ENCODE assay signal across 9 mouse cellular contexts in the genomic region with DNA sequence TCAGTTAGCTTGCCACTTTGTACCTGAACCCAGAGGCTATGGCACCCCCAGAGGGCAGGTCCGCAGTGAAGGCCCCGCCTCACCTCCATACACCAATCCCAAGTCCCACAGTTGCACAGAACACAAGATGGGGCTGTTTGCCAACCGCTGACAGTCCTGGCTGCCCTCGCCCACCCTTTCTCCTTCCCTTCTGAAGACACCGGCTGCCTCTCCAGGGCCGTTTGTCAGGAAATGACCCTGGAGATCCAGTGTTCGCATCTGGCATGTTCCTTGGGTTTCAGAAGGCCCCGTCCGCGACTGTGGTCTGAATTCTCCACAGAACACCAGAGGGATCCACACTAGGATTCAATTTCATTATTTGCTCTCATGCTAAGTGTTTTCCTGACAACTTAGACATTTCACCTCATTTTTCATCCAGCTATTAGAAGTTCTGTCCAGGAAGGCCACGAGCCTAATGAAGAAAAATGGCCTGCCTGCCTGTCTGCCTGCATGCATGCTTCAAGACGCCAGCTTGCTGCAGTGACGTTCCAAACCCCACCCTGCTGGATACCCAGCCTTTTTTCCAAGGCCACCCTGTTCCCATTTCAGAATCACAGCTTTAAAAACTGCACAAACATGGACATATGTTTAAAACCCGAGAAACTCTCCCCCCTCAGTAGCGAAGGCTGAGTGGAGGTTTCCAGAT. TPM values are rescaled to one million over a fixed set of nuclear protein-coding genes. Genes with fewer than 3 reads are reported as not detected.
DNase-seq lines count a peak whose midpoint lies in the region; ATAC-seq and TF ChIP-seq lines count a peak whose summit lies in the region.
"Had no signal": no experiment of that assay in that cellular context is flagged by ENCODE, and none has a peak within 500 bp of the region (broad histone marks: within the 10 kb centered on the region; RNA-seq: fewer than 3 reads in every experiment).

No protein-coding gene starts in this region.

- no peaks in the 10 kb centered on the region for H3K27me3 ChIP-seq in heart, embryonic 16.5 days (ENCODE audit: control insufficient read depth, insufficient read depth, low read length)
- H3K27me3 ChIP-seq in testis, adult 2 months (ENCODE audit: control insufficient read depth, insufficient read depth, low read length): no peaks in the 10 kb centered on the region
- H3K27me3 ChIP-seq in limb, embryonic 10.5 days (ENCODE audit: low read depth, poor library complexity, severe bottlenecking): no peaks in the 10 kb centered on the region
- H3K27me3 ChIP-seq in thymus, adult 2 months (ENCODE audit: control insufficient read depth, insufficient read depth, low read length): no peaks in the 10 kb centered on the region

- H3K4me1 ChIP-seq in heart, embryonic 16.5 days (ENCODE audit: control insufficient read depth, insufficient read depth, low read length): peaks cover 33% of the 10 kb centered on the region
- H3K4me1 ChIP-seq in testis, adult 2 months (ENCODE audit: control insufficient read depth, insufficient read depth, low read length): no peaks in the 10 kb centered on the region
- peaks cover 36% of the 10 kb centered on the region for H3K4me1 ChIP-seq in limb, embryonic 10.5 days
- H3K4me1 ChIP-seq in thymus, adult 2 months (replicated peaks; ENCODE audit: control insufficient read depth, insufficient read depth, low read length): no peaks in the 10 kb centered on the region

- H3K27ac ChIP-seq in heart, embryonic 16.5 days (ENCODE audit: low read length): 0 out of 2 replicates have a peak overlapping the region, but pooled peaks have one; percentile 9
- peak overlapping the region; percentile 76; the same call in 1 of the 2 replicates for H3K27ac ChIP-seq in testis, adult 2 months (ENCODE audit: control insufficient read depth, insufficient read depth, low read depth, low read length)
- H3K27ac ChIP-seq in limb, embryonic 10.5 days: peak overlapping the region; percentile 47; the same call in 1 of the 2 replicates
- H3K27ac ChIP-seq in thymus, adult 2 months (ENCODE audit: control insufficient read depth, insufficient read depth, low read length): no peak overlapping the region

- H3K4me2 ChIP-seq in heart, embryonic 16.5 days (ENCODE audit: low read depth, low read length): no peak overlapping the region

- H3K36me3 ChIP-seq in heart, embryonic 16.5 days (ENCODE audit: control insufficient read depth, insufficient read depth): peaks cover 6% of the 10 kb centered on the region
- H3K36me3 ChIP-seq in testis, adult 2 months (ENCODE audit: control insufficient read depth, insufficient read depth, low read length): no peaks in the 10 kb centered on the region; the same call in none of the 2 replicates
- H3K36me3 ChIP-seq in limb, embryonic 10.5 days: peaks cover 10% of the 10 kb centered on the region; the same call in 1 of the 2 replicates
- H3K36me3 ChIP-seq in thymus, adult 2 months (ENCODE audit: control insufficient read depth, insufficient read depth, low read length): no peaks in the 10 kb centered on the region

- DNase-seq in heart, adult 9 months (ENCODE audit: low spot score in 2 of 2): no peak
- DNase-seq in testis, postnatal 10 days (ENCODE audit: low spot score): no peak
- DNase-seq in limb, embryonic 10.5 days (ENCODE audit: low spot score): peak; percentile 63
- no peak for DNase-seq in right cerebral cortex, postnatal 14 days
- no peak for DNase-seq in left cerebral cortex, adult 8-10 months (ENCODE audit: low spot score in 2 of 2)
- no peak for DNase-seq in thymus, adult 2 months
- DNase-seq: retina, postnatal 1 day had no signal

- no peak for TF ChIP-seq POLR2A in testis, adult 2 months (IDR thresholded peaks at IDR 0.05; ENCODE audit: control insufficient read depth, low read depth, low read length)
- TF ChIP-seq POLR2A in thymus, adult 2 months (IDR thresholded peaks at IDR 0.05; ENCODE audit: control insufficient read depth, extremely low read depth, insufficient read depth, low read length, poor library complexity): no peak

- H3K4me3 ChIP-seq in heart, embryonic 16.5 days (ENCODE audit: low read length): no peak overlapping the region
- H3K4me3 ChIP-seq in testis, adult 2 months (ENCODE audit: control insufficient read depth, low read depth, low read length): no peak overlapping the region
- H3K4me3 ChIP-seq in limb, embryonic 10.5 days: no peak overlapping the region
- H3K4me3 ChIP-seq in thymus, adult 2 months (ENCODE audit: control insufficient read depth, insufficient read depth, low read length): no peak overlapping the region

- ATAC-seq in heart, embryonic 16.5 days (replicated peaks; ENCODE audit: extremely low read depth, insufficient read depth, low FRiP score): no peak

- no peak for TF ChIP-seq CTCF in testis, adult 2 months (IDR thresholded peaks at IDR 0.05; ENCODE audit: control insufficient read depth, insufficient read depth, insufficient replicate concordance, low read depth, low read length)
- no peak for TF ChIP-seq CTCF in thymus, adult 2 months (IDR thresholded peaks at IDR 0.05; ENCODE audit: borderline replicate concordance, control insufficient read depth, extremely low read depth, insufficient read depth, low read length, poor library complexity)

- no peak overlapping the region for H3K9ac ChIP-seq in heart, embryonic 16.5 days (ENCODE audit: low read length)

- no peaks in the 10 kb centered on the region for H3K9me3 ChIP-seq in heart, embryonic 16.5 days (replicated peaks; ENCODE audit: control insufficient read depth, low read length)
- H3K9me3 ChIP-seq in limb, embryonic 10.5 days (replicated peaks): no peaks in the 10 kb centered on the region

- WGBS in heart, embryonic 16.5 days: 68% methylated on average over 15 of the region's 15 CpGs
- 46% methylated on average over 15 of the region's 15 CpGs for WGBS in limb, embryonic 10.5 days
- WGBS in thymus, adult 2 months: 96% methylated on average over 15 of the region's 15 CpGs

RNA-seq across cellular contexts. Expression of a gene that starts 50.2 kb away (rescaled TPM):
- 15.1 and 15.7 TPM in 2 replicates for polyA plus RNA-seq in heart, embryonic 16.5 days (2015; fragmentation: Nextera tagmentation; extraction: Ambion mirVana)
- 8.9 and 10.5 TPM in 2 replicates for polyA plus RNA-seq in testis, adult 2 months (2012; rRNA removed)
- polyA plus RNA-seq in limb, embryonic 10.5 days (2016; fragmentation: Nextera tagmentation; extraction: Ambion mirVana): 13.2 and 17.8 TPM in 2 replicates
- 10 to 100 TPM; 23.7 to 27.8 (median 27.4) TPM for total RNA-seq in left cerebral cortex, adult 8-10 months (2022)
- 12.8 and 17.2 TPM in 2 replicates for polyA plus RNA-seq in thymus, adult 2 months (2012; rRNA removed)
